Mouse (Mus musculus) heart, embryonic 13.5 days (tissue): ENCODE results near the gene Olfr935. TPM values are rescaled to one million over a fixed set of nuclear protein-coding genes. Genes with fewer than 3 reads are reported as not detected.

ENCODE experiments used
- ATAC-seq: fragments of 200-750 bp; cut with Nextera tagmentation; 2 replicates; pipeline ENCODE4 v1.8.0; 2017; ENCODE audit warnings: moderate TSS enrichment; ENCODE audit not compliant: insufficient number of reproducible peaks, low FRiP score, low TSS enrichment; ENCODE audit errors: extremely low read depth
- H3K27ac ChIP-seq: fragments of 300-500 bp; sonication (generic); replicated peaks from 2 replicates; pipeline ENCODE4 v1.5.1; 2015; ENCODE audit warnings: moderate library complexity, mild to moderate bottlenecking, inconsistent platforms
- H3K27me3 ChIP-seq: fragments of 300-500 bp; sonication (generic); replicated peaks from 2 replicates; pipeline ENCODE4 v1.6.1; 2015; ENCODE audit warnings: mild to moderate bottlenecking, inconsistent platforms
- H3K36me3 ChIP-seq: fragments of 300-500 bp; sonication (generic); 2 replicates; pipeline ENCODE4 v1.6.1; 2015; ENCODE audit warnings: mild to moderate bottlenecking, inconsistent platforms
- H3K4me1 ChIP-seq: fragments of 300-500 bp; sonication (generic); 2 replicates; pipeline ENCODE4 v1.6.1; 2015; ENCODE audit warnings: inconsistent platforms
- H3K4me2 ChIP-seq: fragments of 300-500 bp; sonication (generic); 2 replicates; pipeline ENCODE4 v1.6.1; 2015; ENCODE audit warnings: inconsistent platforms, mild to moderate bottlenecking, moderate library complexity
- H3K4me3 ChIP-seq: fragments of 300-500 bp; sonication (generic); 2 replicates; pipeline ENCODE4 v1.5.1; 2015; ENCODE audit warnings: moderate library complexity, mild to moderate bottlenecking, inconsistent platforms
- H3K9ac ChIP-seq: fragments of 300-500 bp; sonication (generic); 2 replicates; pipeline ENCODE4 v1.6.1; 2015; ENCODE audit warnings: inconsistent platforms, mild to moderate bottlenecking, moderate library complexity
- H3K9me3 ChIP-seq: fragments of 300-500 bp; sonication (generic); 2 replicates; pipeline ENCODE4 v1.6.1; 2016; ENCODE audit warnings: inconsistent platforms
- WGBS: fragments of 180-500 bp; shearing (Covaris S2); methylation state at CpG from one replicate; pipeline ENCODE4 v1.1.7; 2015; ENCODE audit warnings: mixed read lengths; 5-methylcytosine and 5-hydroxymethylcytosine counted together
- microRNA-seq: library from miRNA; unstranded; fragments of <30 nt; microRNA quantifications from one replicate; pipeline ENCODE4, GENCODE M21; 2016
- polyA plus RNA-seq: library from polyadenylated mRNA; unstranded; fragments of >200 nt; fragmentation: Nextera tagmentation; extraction: Ambion mirVana; gene quantifications from 2 replicates; pipeline ENCODE4 v1.2.1, GENCODE M21; 2015

Olfr935 gene
- polyA plus RNA-seq = not detected in 2 replicates

DNA sequence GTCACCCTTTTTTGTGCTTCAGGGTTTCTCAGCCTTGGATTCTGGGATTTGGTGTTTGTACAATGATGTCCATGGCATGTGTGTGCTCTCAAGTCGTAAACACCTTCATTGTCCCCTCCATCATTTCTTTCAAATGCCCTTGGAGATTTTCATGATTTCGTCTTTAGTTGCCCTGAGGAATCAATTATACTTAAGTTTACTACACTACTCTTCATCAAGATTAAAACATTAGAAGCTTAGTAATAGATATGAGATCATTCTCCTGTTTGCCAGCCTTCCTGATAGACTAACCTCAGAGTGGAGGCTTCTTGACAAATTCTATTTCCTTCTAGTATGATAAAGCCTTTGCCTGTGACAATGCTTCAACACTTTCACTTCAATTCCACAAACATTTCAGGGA lies at the start of gene Olfr935:
Olfr935 (minus strand) TSS at position 101 of the 400 bp plus-strand sequence.
- Histone ChIP-seq H3K27me3 (no peaks in the 10 kb centered on the region), H3K9ac (no peak within 1 kb of the TSS), H3K9me3 (no peaks in the 10 kb centered on the region), H3K4me2 (no peak within 1 kb of the TSS), H3K4me3 (no peak within 1 kb of the TSS), H3K27ac (no peak within 1 kb of the TSS), H3K4me1 (no peaks in the 10 kb centered on the region), H3K36me3 (no peaks in the 10 kb centered on the region)
- 69% methylated on average over 2 of the region's 2 CpGs for WGBS
- ATAC-seq = no peak

- Histone ChIP-seq H3K4me3 (no peak within 1 kb of the TSS), H3K4me1 (no peaks in the 10 kb centered on the region), H3K9me3 (no peaks in the 10 kb centered on the region), H3K36me3 (no peaks in the 10 kb centered on the region), H3K27ac (no peak within 1 kb of the TSS), H3K4me2 (no peak within 1 kb of the TSS), H3K27me3 (no peaks in the 10 kb centered on the region), H3K9ac (no peak within 1 kb of the TSS)
- 67% methylated on average over 1 of the region's 1 CpGs for WGBS
- no peak for ATAC-seq
Measured at GRCm38 (mm10) chr9:39023277-39023676, 23.8 kb upstream of the Olfr935 start, which contains the start of gene Olfr146. Gene Olfr146, minus strand, starts transcription at chr9:39023377.

- no peaks in the 10 kb centered on the region for H3K9me3 ChIP-seq
- WGBS = 83% methylated on average over 2 of the region's 2 CpGs
- H3K36me3 ChIP-seq = no peaks in the 10 kb centered on the region
- no peaks in the 10 kb centered on the region for H3K4me1 ChIP-seq
- H3K27ac ChIP-seq = no peak within 1 kb of the TSS
- H3K4me2 ChIP-seq = no peak within 1 kb of the TSS
- no peak for ATAC-seq
- H3K27me3 ChIP-seq = no peaks in the 10 kb centered on the region
- H3K4me3 ChIP-seq = no peak within 1 kb of the TSS
- no peak within 1 kb of the TSS for H3K9ac ChIP-seq
Measured at GRCm38 (mm10) chr9:38988215-38988614, 11.3 kb downstream of the Olfr935 start, which contains the start of gene Olfr934. Gene Olfr934, minus strand, starts transcription at chr9:38988315.

GRCm38 (mm10) chr9:38972013-38972412 lies 27.5 kb downstream of the Olfr935 start, which contains the start of gene Olfr933:
Gene Olfr933, plus strand, starts transcription at chr9:38972313.
- H3K4me3 ChIP-seq = no peak within 1 kb of the TSS
- no peak within 1 kb of the TSS for H3K4me2 ChIP-seq
- H3K27ac ChIP-seq = no peak within 1 kb of the TSS
- H3K9ac ChIP-seq = no peak within 1 kb of the TSS
- H3K4me1 ChIP-seq = no peaks in the 10 kb centered on the region
- H3K9me3 ChIP-seq = no peaks in the 10 kb centered on the region
- WGBS = 74% methylated on average over 4 of the region's 4 CpGs
- no peaks in the 10 kb centered on the region for H3K27me3 ChIP-seq
- H3K36me3 ChIP-seq = no peaks in the 10 kb centered on the region
- no peak for ATAC-seq

DNA sequence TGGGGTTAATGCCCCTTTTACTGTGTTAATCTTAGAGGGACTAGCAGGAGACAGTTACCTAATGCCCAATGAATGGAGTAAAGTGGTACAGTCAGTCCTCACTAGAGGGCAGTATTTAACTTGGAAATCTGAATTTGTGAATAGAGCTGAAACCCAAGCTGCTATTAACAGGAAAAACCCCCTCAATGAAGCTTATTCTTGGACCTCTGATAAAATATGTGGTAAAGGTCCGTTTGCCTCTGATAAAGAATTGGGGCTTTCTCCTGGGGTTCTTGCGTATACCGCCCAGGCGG lies 45.4 kb downstream of the Olfr935 start:
- Histone ChIP-seq H3K4me2 (no peak overlapping the region), H3K36me3 (no peaks in the 10 kb centered on the region), H3K27ac (no peak overlapping the region), H3K27me3 (no peaks in the 10 kb centered on the region), H3K9ac (no peak overlapping the region), H3K9me3 (no peaks in the 10 kb centered on the region), H3K4me1 (no peaks in the 10 kb centered on the region), H3K4me3 (no peak overlapping the region)
- WGBS = 71% methylated on average over 4 of the region's 4 CpGs
- no peak for ATAC-seq

- H3K36me3 ChIP-seq = no peaks in the 10 kb centered on the region
- H3K27me3 ChIP-seq = no peaks in the 10 kb centered on the region
- WGBS = 74% methylated on average over 7 of the region's 7 CpGs
- H3K27ac ChIP-seq = no peak overlapping the region
- H3K9me3 ChIP-seq = no peaks in the 10 kb centered on the region
- H3K4me2 ChIP-seq = no peak overlapping the region
- H3K9ac ChIP-seq = no peak overlapping the region
- H3K4me3 ChIP-seq = no peak overlapping the region
- no peaks in the 10 kb centered on the region for H3K4me1 ChIP-seq
- no peak for ATAC-seq
Measured at GRCm38 (mm10) chr9:38953401-38954123, 45.9 kb downstream of the Olfr935 start.

Small RNAs within 50 kb of the gene (microRNA-seq; reads per million reads assigned to microRNA genes)
- not detected for gene Gm25529

Other genes with a start within 250 kb of the Olfr935 start
- 0.07 TPM in 1 of 2 replicates, not detected in the other for gene Olfr920, start 247.4 kb downstream of the Olfr935 start, polyA plus RNA-seq
- not detected in 2 replicates for gene Olfr921, start 226.6 kb downstream of the Olfr935 start, polyA plus RNA-seq
- not detected in 2 replicates for gene Olfr922, start 185.1 kb downstream of the Olfr935 start, polyA plus RNA-seq
- not detected in 2 replicates for gene Olfr923, start 173.1 kb downstream of the Olfr935 start, polyA plus RNA-seq
- not detected in 2 replicates for gene Olfr924, start 155.2 kb downstream of the Olfr935 start, polyA plus RNA-seq
- gene Olfr26, start 144.6 kb downstream of the Olfr935 start, polyA plus RNA-seq = not detected in 2 replicates
- not detected in 2 replicates for gene Olfr926, start 122.6 kb downstream of the Olfr935 start, polyA plus RNA-seq
- gene Olfr930, start 69.9 kb downstream of the Olfr935 start, polyA plus RNA-seq = not detected in 2 replicates
- not detected in 2 replicates for gene Olfr933, start 27.4 kb downstream of the Olfr935 start, polyA plus RNA-seq
- not detected in 2 replicates for gene Olfr934, start 11.4 kb downstream of the Olfr935 start, polyA plus RNA-seq
- gene Olfr146, start 23.7 kb upstream of the Olfr935 start, polyA plus RNA-seq = not detected in 2 replicates
- not detected in 2 replicates for gene Olfr937, start 65.3 kb upstream of the Olfr935 start, polyA plus RNA-seq
- gene Olfr938, start 79.2 kb upstream of the Olfr935 start, polyA plus RNA-seq = not detected in 2 replicates
- not detected in 2 replicates for gene Olfr27, start 128.4 kb upstream of the Olfr935 start, polyA plus RNA-seq
- gene Olfr943, start 166.6 kb upstream of the Olfr935 start, polyA plus RNA-seq = not detected in 2 replicates
- not detected in 2 replicates for gene Olfr944, start 202.2 kb upstream of the Olfr935 start, polyA plus RNA-seq